Mouse (Mus musculus) fibroblast of lung, adult 2 months (primary cell): ENCODE data around the gene Cox6b1.

Source experiments
- DNase-seq: peaks from one replicate; pipeline ENCODE4 v3.0.0-alpha.2; 2011; ENCODE audit warnings: low read depth

Cox6b1 gene

GRCm38 (mm10) chr7:30610043-30610442 lies 15.9 kb downstream of the Cox6b1 start:
- DNase-seq, result no peak

- DNase-seq, result no peak
Measured at GRCm38 (mm10) chr7:30608476-30608875, 17.5 kb downstream of the Cox6b1 start.

GRCm38 (mm10) chr7:30607706-30608309 lies 18.1 kb downstream of the Cox6b1 start:
- DNase-seq, result no peak

- DNase-seq, result no peak
Measured at GRCm38 (mm10) chr7:30604944-30605343, 21.0 kb downstream of the Cox6b1 start.

- DNase-seq, result no peak
Measured at GRCm38 (mm10) chr7:30604424-30604823, 21.5 kb downstream of the Cox6b1 start.

GRCm38 (mm10) chr7:30602583-30602982 lies 23.4 kb downstream of the Cox6b1 start:
- no peak for DNase-seq

GRCm38 (mm10) chr7:30600651-30601050 lies 25.3 kb downstream of the Cox6b1 start:
- DNase-seq, result no peak

- no peak for DNase-seq
Measured at GRCm38 (mm10) chr7:30599933-30600353, 26.0 kb downstream of the Cox6b1 start.

GRCm38 (mm10) chr7:30598786-30599185 lies 27.2 kb downstream of the Cox6b1 start, which contains the start of gene Zbtb32:
Gene Zbtb32, minus strand, starts transcription at chr7:30598909.
- DNase-seq, result no peak

- no peak for DNase-seq
Measured at GRCm38 (mm10) chr7:30596811-30597210, 29.1 kb downstream of the Cox6b1 start.

GRCm38 (mm10) chr7:30596093-30596492 lies 29.9 kb downstream of the Cox6b1 start:
- DNase-seq, result no peak

- DNase-seq, result no peak
Measured at GRCm38 (mm10) chr7:30594510-30595024, 31.4 kb downstream of the Cox6b1 start.

GRCm38 (mm10) chr7:30593579-30594509 lies 32.1 kb downstream of the Cox6b1 start:
- no peak for DNase-seq

- DNase-seq, result no peak
Measured at GRCm38 (mm10) chr7:30592772-30593423, 33.1 kb downstream of the Cox6b1 start.

GRCm38 (mm10) chr7:30591605-30591951 lies 34.4 kb downstream of the Cox6b1 start:
- DNase-seq, result no peak

GRCm38 (mm10) chr7:30590927-30591604 lies 34.9 kb downstream of the Cox6b1 start:
- DNase-seq, result no peak

GRCm38 (mm10) chr7:30589435-30590301 lies 36.3 kb downstream of the Cox6b1 start:
- peak; percentile 58 for DNase-seq

- peak; percentile 98 for DNase-seq
Measured at GRCm38 (mm10) chr7:30588676-30589434, 37.1 kb downstream of the Cox6b1 start, which contains the start of gene Kmt2b. Gene Kmt2b, minus strand, starts transcription at chr7:30588726.

GRCm38 (mm10) chr7:30587842-30588667 lies 37.9 kb downstream of the Cox6b1 start:
- DNase-seq, result no peak
